Mouse (Mus musculus) liver (tissue): Measurements from ENCODE around the gene Lactbl1.

ENCODE experiments used
- DNase-seq: peaks from one replicate; pipeline ENCODE4 v3.0.0-alpha.2; 2020; ENCODE audit warnings: mixed read lengths

The Lactbl1 gene

GRCm38 (mm10) chr4:136636983-136637562 is 14.7 kb downstream of the Lactbl1 start:
- no peak for DNase-seq

- peak; percentile 24 for DNase-seq
Observed at GRCm38 (mm10) chr4:136637563-136638229, 15.3 kb downstream of the Lactbl1 start.

- DNase-seq = no peak
Observed at GRCm38 (mm10) chr4:136638230-136638750, 15.9 kb downstream of the Lactbl1 start.

GRCm38 (mm10) chr4:136638890-136639289 is 16.5 kb downstream of the Lactbl1 start:
- peak; percentile 23 for DNase-seq

- peak; percentile 81 for DNase-seq
Observed at GRCm38 (mm10) chr4:136648922-136649479, 26.6 kb downstream of the Lactbl1 start.

GRCm38 (mm10) chr4:136649480-136650196 is 27.2 kb downstream of the Lactbl1 start:
- no peak for DNase-seq

- DNase-seq = no peak
Observed at GRCm38 (mm10) chr4:136650261-136650660, 27.8 kb downstream of the Lactbl1 start.

GRCm38 (mm10) chr4:136651357-136651811 is 29.0 kb downstream of the Lactbl1 start:
- DNase-seq = peak; percentile 30

- no peak for DNase-seq
Observed at GRCm38 (mm10) chr4:136651882-136652527, 29.6 kb downstream of the Lactbl1 start.

- DNase-seq = no peak
Observed at GRCm38 (mm10) chr4:136652528-136652910, 30.1 kb downstream of the Lactbl1 start.

GRCm38 (mm10) chr4:136653019-136653418 is 30.6 kb downstream of the Lactbl1 start:
- DNase-seq = no peak

GRCm38 (mm10) chr4:136653692-136654234 is 31.3 kb downstream of the Lactbl1 start:
- no peak for DNase-seq

- DNase-seq = no peak
Observed at GRCm38 (mm10) chr4:136657914-136658313, 35.5 kb downstream of the Lactbl1 start.

- no peak for DNase-seq
Observed at GRCm38 (mm10) chr4:136665068-136665467, 42.6 kb downstream of the Lactbl1 start.

- no peak for DNase-seq
Observed at GRCm38 (mm10) chr4:136666002-136666401, 43.6 kb downstream of the Lactbl1 start.

- DNase-seq = no peak
Observed at GRCm38 (mm10) chr4:136667757-136668156, 45.3 kb downstream of the Lactbl1 start.

- no peak for DNase-seq
Observed at GRCm38 (mm10) chr4:136672335-136673090, 50.1 kb downstream of the Lactbl1 start.

GRCm38 (mm10) chr4:136675439-136675838 is 53.0 kb downstream of the Lactbl1 start:
- DNase-seq = no peak

- peak; percentile 72 for DNase-seq
Observed at GRCm38 (mm10) chr4:136678480-136678879, 56.1 kb downstream of the Lactbl1 start.

GRCm38 (mm10) chr4:136679221-136679620 is 56.8 kb downstream of the Lactbl1 start:
- DNase-seq = no peak

- no peak for DNase-seq
Observed at GRCm38 (mm10) chr4:136680641-136681040, 58.2 kb downstream of the Lactbl1 start.

GRCm38 (mm10) chr4:136684485-136684884 is 62.1 kb downstream of the Lactbl1 start:
- DNase-seq = no peak
